Mouse (Mus musculus) lung, postnatal 14 days (tissue): ENCODE measurements around the gene Dpm3.

ENCODE experiments used
- DNase-seq: peaks from one replicate; pipeline ENCODE4 v3.0.0; 2021

Dpm3 gene

GRCm38 (mm10) chr3:89232614-89233013 lies 26.5 kb upstream of the Dpm3 start:
- peak; percentile 50 for DNase-seq

GRCm38 (mm10) chr3:89233562-89234110 lies 25.5 kb upstream of the Dpm3 start:
- peak; percentile 63 for DNase-seq

GRCm38 (mm10) chr3:89236516-89236915 lies 22.6 kb upstream of the Dpm3 start:
- no peak for DNase-seq

- DNase-seq, result no peak
These were observed 21.5 kb upstream of the Dpm3 start for GRCm38 (mm10) chr3:89237682-89238081.

DNA sequence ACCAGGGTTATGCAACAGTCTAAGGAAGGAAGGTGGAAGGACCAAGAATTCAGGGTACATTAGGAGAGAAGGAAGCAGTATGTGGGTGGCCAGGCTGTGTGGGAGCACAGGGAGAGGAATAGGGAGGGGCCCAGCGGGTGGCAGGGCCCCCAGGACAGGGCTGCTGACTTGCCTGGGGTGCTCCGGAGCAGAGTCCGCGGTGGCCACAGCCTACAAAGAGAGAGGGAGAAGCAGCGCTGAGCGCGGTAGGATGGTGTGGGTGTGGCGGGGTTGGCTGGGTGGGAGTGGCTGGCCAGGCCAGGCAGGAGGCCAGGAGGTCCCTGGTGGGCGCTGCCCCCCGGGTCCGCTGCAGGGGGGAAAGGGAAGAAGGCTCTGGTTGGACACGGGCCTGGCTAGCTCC lies 20.7 kb upstream of the Dpm3 start:
- DNase-seq, result no peak

DNA sequence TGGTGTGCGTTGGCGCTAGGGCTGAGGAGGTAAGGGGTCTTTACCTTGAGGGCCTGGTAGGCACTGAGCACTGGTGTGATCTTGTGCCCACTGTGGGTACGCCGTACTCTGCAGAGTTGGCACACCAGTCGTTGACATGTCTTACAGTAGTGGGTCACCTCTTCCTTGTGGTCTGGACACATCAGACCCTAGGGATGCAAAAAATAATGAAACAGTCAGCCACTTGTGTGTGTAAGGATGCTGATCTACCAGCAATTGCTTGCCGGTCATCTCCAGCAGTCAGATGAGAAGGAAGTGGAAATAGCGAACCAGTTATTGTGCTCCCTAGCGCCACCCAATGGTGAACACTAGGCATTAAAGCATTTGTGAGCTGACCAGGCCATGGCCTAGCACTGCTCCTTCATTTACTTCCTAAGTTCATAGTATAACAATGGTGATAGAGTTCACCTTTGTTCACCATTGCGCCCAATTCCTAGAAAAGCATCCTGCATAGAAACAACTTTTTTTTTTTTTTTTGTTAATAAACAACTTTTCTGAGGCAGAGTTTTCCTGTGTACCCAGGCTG lies 16.7 kb upstream of the Dpm3 start:
- DNase-seq, result peak; percentile 81

DNA sequence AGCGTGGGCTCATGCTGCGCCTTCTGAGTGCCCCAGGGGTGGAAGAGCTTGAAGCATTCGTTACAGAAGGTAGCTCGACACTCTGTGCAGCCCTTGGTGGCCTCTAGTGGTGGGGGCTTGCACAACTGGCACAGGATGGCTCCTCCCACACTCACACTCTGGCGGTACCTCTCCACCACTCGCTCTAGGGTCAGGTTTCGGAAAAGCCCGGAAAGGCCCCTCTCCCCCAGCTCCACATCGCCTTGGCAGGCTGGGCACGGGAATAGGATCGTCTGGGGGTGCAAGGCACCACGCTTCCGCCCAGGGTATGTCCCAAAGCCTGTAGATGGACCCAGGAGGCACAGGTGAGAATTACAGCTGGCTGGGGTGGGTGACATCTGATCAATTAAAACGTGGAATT lies 15.5 kb upstream of the Dpm3 start:
- peak; percentile 67 for DNase-seq

- no peak for DNase-seq
These were observed 14.8 kb upstream of the Dpm3 start for GRCm38 (mm10) chr3:89244158-89244981.

- DNase-seq, result no peak
These were observed 14.0 kb upstream of the Dpm3 start for GRCm38 (mm10) chr3:89244982-89245687.

- DNase-seq, result no peak
These were observed 13.4 kb upstream of the Dpm3 start, which contains the start of gene Krtcap2 for GRCm38 (mm10) chr3:89245688-89246171. TSS of gene Krtcap2 (plus strand) at chr3:89245966.

DNA sequence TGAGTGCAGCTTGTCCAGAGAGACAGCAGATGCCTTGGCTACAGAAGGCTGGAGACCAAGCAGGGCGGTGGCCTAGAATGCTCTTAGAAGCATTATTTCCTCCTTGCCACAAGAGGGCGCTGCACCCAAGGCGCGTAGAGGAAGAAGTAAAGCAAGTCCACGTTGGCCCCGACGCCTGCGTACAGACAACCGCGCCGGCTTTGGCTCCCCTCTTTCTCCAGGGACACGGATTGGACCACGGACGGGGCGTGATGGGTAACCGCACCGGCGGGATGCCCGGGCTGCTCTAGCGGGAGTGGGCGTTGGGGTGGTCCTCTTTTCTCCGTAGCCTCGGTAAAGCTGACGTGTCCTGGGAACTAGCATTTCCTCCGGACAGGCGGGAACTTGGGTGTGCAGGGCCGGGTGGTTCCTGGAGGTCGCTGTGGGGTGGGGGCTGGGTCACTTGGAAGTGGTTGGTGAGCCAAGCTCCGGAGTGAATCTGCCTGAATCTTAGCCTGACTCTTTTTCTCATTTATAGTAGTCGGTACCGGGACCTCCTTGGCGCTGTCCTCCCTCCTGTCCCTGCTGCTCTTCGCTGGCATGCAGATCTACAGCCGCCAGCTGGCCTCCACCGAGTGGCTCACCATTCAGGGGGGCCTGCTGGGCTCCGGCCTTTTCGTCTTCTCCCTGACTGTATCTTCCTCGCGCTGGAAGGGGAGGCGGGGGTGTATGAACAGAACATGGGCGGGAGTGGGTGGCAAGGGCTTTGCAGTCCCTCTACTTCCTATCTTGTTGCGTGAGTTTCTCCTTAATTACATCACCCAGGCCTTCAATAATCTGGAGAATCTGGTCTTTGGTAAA lies 12.7 kb upstream of the Dpm3 start, which contains the start of gene Trim46:
Gene Trim46, minus strand, starts transcription at position 49 of the 840 bp plus-strand sequence.
- peak; percentile 90 for DNase-seq

GRCm38 (mm10) chr3:89247466-89247865 lies 11.7 kb upstream of the Dpm3 start:
- no peak for DNase-seq

DNA sequence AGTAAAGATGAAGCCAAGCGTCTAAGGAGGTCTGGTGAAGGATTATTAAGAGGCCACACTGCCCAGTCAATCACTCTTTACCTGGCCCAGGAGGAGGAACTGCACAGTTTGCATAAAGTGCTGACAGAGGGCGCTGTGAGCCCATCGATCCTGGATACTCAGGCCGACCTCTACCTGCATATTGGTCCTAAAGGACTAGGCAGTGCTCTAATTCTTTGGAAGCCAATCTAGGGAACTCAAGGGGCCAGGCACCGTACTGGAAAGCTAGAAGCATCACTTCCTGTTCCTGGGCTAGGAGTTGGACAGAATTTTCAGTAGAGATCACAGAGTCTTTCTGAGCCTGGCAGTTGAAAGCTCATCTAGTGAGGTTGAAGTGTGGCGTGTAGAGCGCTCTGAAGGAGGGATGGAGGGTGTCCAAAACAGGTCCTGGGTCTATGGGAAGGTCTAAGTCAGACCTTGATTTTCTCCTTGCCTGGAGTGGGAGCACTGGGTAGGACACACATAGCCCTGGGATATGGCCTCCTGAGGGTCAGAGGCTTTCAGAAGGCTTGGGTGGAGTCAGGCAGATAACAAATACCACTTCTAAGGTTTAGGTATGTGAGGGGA lies 8.6 kb upstream of the Dpm3 start:
- DNase-seq, result peak; percentile 81

GRCm38 (mm10) chr3:89251365-89251895 lies 7.7 kb upstream of the Dpm3 start:
- DNase-seq, result peak; percentile 75

DNA sequence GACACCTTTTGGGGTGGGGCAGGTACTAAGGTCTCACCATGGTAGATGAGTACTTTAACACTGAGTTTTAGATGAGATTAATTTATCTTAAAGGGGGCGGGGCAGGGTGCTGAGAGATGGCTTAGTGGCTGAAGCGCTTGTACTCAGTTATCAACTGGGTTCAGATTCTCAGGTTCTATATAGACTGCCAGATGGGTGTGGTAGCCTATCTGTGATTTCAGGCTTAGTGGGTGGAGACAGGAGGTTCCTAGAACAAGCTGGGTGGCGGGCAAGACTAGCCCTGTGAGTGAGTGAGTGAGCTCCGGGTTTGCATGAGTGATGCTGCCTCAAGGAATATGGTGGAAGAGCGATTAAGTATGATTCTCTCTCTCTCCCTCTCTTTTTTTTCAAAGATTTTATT lies 4.2 kb upstream of the Dpm3 start:
- DNase-seq, result no peak

DNA sequence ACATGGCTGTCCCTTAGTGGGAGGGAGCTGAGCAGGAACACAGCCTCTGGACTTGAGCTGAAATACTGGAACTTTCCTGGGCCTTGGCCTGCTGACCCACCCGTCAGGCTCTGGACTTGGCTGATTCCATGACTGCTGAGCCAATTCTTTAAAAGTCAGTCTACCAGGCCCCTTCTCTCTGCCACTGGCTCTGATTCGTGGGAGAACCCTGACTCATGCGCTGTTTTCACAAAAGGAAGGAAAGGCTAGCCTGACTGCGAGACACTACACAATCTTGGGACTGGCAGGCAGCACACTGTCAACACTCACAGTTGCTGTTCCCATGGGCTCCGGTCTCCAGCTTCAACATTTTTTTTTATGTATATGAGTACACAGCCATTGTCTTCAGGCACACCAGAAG lies 3.0 kb upstream of the Dpm3 start:
- DNase-seq, result no peak

- no peak for DNase-seq
These were observed 1.1 kb downstream of the Dpm3 start for GRCm38 (mm10) chr3:89260211-89260610.

DNA sequence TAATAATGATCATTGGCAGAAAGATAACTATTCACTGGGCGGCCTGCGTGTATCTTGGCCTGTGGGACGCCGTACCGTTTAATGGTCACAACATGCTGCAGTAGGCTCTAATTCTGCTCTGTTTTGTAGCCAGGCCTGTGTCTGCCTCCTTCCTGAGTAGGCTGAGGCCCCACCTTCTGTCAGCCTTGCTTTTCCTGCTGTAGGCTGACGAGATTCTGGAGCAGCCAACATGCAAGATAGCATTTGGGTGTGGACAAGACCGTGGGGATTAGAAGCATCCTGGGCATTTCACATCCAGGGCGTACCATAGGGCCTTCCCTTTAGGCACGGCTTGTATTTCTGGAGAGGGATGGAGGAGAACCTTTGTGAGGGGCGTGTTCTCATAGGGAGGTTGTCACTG lies 3.3 kb downstream of the Dpm3 start:
- DNase-seq, result peak; percentile 34

- peak; percentile 82 for DNase-seq
These were observed 7.3 kb downstream of the Dpm3 start for GRCm38 (mm10) chr3:89266439-89266893.

DNA sequence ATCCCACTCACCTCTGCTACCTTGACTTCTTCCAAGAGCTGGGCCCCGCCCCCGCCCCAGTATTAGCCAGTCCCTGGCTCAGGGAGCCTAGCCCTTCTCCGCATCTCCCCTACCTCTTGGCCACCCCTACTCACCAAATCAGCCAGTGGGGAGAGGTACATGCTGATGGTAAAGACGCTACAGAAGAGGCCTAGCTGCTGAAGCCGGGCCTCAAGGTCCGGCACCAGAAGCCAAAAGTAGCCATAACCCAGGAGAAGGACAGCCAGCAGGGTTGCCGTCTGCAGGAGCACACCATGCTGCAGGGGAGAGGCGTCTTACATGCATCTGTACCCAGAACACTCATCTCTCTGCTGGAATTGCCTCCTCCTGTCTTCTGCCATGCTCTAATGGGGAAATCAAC lies 9.8 kb downstream of the Dpm3 start:
- no peak for DNase-seq

- DNase-seq, result peak; percentile 91
These were observed 11.0 kb downstream of the Dpm3 start, which contains the start of gene Slc50a1 for GRCm38 (mm10) chr3:89270051-89270755. TSS of gene Slc50a1 (minus strand) at chr3:89270570.
